Mouse (Mus musculus): ENCODE data around the gene Ttc41. TPM values are rescaled to one million over a fixed set of nuclear protein-coding genes. Genes with fewer than 3 reads are reported as not detected.

Gene Ttc41
- total RNA-seq, 2 experiments from 2014 or later = 2.2 to 2.4 TPM

DNA sequence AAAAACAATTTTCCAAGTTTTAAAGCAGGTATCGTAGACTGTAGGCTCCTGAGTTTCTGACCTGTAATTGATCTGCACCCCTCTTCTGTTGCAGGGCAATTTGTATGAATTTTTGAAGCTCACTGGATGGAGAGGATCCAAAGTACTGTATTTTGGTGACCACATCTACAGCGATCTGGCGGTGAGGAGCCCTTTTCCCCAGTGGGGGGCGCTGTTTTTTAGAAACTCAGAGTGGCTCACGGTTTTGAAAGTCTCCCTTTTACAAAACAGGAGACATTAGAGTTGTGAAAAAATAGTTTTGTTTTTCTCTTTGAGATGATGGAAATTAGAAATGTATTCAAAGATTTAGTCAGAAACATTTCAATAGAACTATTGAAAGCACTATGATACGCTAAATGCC lies 118.5 kb downstream of the Ttc41 start:
- DNase-seq (ENCODE audit: low spot score in 2 of 2) = no peak

DNA sequence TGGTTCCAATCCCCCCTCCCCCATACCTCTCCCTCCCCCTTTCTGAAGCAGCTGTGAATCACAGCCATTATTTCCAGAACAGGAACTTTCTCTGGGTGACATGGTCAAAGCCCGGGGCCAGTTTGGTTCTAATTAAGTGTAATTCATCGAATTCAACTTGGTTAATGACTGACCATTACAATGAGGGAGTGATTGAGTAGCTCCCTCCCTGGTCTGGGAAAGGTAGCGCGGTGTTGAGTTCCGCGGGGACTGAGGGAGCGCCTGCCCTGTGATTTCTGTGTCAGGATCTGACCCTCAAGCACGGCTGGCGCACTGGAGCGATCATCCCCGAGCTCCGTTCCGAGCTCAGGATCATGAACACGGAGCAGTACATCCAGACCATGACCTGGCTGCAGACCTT lies 119.3 kb downstream of the Ttc41 start:
- DNase-seq (ENCODE audit: low spot score in 2 of 2) = no peak

DNA sequence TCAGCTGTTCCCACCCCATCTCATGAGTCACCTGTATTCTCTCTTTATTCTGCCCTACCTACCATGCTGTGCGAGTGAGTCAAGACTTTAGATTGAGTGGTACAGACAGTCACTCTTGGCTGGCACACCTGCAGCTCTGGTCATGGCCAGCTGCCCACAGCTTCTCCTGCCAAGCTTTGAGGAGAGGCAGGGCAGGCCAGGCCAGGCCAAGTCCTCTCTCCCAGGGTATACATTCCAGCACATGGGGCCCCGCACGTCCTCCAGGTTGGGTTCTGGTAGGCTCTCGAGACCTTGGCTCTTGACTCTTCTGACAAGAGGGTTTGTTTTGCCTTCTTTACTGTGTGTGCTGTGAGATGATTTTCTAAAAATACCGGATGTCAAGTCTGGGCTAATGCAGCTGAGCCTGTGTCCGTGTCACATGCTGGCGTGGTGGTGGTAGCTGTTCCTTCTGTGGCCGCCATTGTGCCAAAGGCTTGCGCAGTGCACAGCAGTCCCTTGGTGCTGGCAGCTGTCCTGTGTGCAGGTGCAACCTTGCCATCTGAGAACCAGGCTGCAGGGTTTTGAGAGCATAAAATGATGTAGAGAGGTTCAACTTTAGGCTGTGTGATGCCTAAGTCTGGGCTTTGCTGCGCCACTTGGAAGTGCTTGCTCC lies 120.4 kb downstream of the Ttc41 start:
- DNase-seq (ENCODE audit: low spot score in 2 of 2) = peak in 1 of 2 experiments; percentile 27

Small RNA genes lying within 50 kb of the gene (microRNA-seq; reads per million reads assigned to microRNA genes)
- not detected for gene Gm25745

Other genes starting within 250 kb of the Ttc41 start
- under 1 TPM; 0.26 to 0.47 TPM for gene Syn3, start 206.9 kb upstream of the Ttc41 start, total RNA-seq (2021)
- gene Hsp90b1, start 302 bp upstream of the Ttc41 start, total RNA-seq (2021) = 100 to 1,000 TPM; 260 to 268 TPM
- 1 to 10 TPM; 4.6 to 6.6 TPM for gene Gm49358, start 58.2 kb downstream of the Ttc41 start, total RNA-seq (2021)
- 10 to 100 TPM; 11.2 to 11.3 TPM for gene Nt5dc3, start 73.2 kb downstream of the Ttc41 start, total RNA-seq (2021)